Mouse (Mus musculus) olfactory bulb, adult 2 months (tissue): ENCODE data around the gene Ntm. TPM values are rescaled to one million over a fixed set of nuclear protein-coding genes. Genes with fewer than 3 reads are reported as not detected.

ENCODE experiments used
- H3K27ac ChIP-seq: fragments of 200-500 bp; 2 replicates; pipeline ENCODE4 v1.5.1; 2012; ENCODE audit warnings: low read depth, low read length; ENCODE audit not compliant: insufficient read depth
- H3K4me1 ChIP-seq: fragments of 200-500 bp; 2 replicates; pipeline ENCODE4 v1.6.1; 2012; ENCODE audit warnings: low read length; ENCODE audit not compliant: control insufficient read depth, insufficient read depth
- H3K4me3 ChIP-seq: fragments of 200-500 bp; 2 replicates; pipeline ENCODE4 v1.5.1; 2012; ENCODE audit warnings: mild to moderate bottlenecking, low read depth, low read length, moderate library complexity; ENCODE audit not compliant: insufficient read depth
- CTCF ChIP-seq: fragments of 200-500 bp; IDR thresholded peaks from 2 replicates; pipeline ENCODE4 v1.5.1; 2012; ENCODE audit warnings: low read depth, mild to moderate bottlenecking, low read length, moderate library complexity; ENCODE audit not compliant: insufficient read depth
- POLR2A ChIP-seq: fragments of 200-500 bp; IDR thresholded peaks from 2 replicates; pipeline ENCODE4 v1.6.1; 2012; ENCODE audit warnings: mild to moderate bottlenecking, low read depth, low read length, moderate library complexity; ENCODE audit not compliant: insufficient read depth
- WGBS: fragments of 180-500 bp; shearing (Covaris S2); methylation state at CpG from one replicate; pipeline ENCODE4 v1.1.7; 2018; 5-methylcytosine and 5-hydroxymethylcytosine counted together
- polyA plus RNA-seq: library from polyadenylated mRNA; stranded (reverse); fragments of >200 nt; gene quantifications from 2 replicates; pipeline ENCODE4 v1.2.4, GENCODE M21; 2012; ENCODE audit warnings: low replicate concordance; ENCODE audit not compliant: missing spikeins, insufficient read depth, insufficient read length

Gene Ntm
- polyA plus RNA-seq, 1 experiment: not detected

DNA sequence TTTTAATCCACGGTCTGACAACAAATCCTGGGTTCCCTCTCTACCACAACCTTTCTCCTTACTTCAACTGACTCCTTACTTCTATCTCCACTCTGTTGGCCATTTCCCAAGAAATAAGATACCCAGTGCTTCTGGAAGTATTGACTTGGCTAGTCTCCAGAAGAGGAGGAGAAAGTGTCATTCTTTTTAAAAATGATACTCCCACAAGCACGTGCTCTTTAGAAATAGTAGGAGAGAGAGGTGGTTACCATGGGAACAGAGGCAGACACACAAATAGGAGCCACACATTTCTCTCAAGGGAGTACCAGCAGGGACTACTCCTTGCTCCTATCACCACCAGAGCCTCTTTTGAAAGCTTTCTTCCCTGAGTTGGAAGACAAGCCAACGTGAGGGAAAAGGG lies 645.3 kb downstream of the Ntm start:
- Histone ChIP-seq H3K4me1 (peaks cover 24% of the 10 kb centered on the region), H3K4me3 (no peak overlapping the region), H3K27ac (peak overlapping the region; percentile 78)
- no peak for TF ChIP-seq CTCF
- no peak for TF ChIP-seq POLR2A
- WGBS: 10% methylated on average over 3 of the region's 3 CpGs

DNA sequence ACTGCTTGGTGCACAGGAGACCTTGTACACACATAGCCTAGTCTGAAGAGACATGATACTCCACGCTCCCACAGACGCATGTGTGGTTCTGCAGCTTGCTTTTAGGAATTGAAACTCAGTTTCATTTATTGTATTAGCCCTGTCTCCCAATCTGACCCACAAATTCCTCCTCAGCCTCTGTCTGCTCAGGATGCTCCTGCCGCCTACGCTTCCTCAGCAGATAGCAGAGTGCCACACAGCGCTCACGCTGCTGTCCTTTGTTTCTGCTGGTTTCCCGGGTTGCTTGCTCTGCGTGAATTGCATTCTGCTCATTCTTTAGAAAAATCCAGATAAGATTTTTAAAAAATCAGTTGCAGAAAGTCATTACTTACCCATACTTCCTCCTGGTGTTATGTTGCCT lies 647.1 kb downstream of the Ntm start:
- Histone ChIP-seq H3K4me3 (no peak overlapping the region), H3K27ac (peak overlapping the region; percentile 65), H3K4me1 (peaks cover 24% of the 10 kb centered on the region)
- WGBS: 15% methylated on average over 8 of the region's 8 CpGs
- TF ChIP-seq POLR2A (no peak), CTCF (no peak)

DNA sequence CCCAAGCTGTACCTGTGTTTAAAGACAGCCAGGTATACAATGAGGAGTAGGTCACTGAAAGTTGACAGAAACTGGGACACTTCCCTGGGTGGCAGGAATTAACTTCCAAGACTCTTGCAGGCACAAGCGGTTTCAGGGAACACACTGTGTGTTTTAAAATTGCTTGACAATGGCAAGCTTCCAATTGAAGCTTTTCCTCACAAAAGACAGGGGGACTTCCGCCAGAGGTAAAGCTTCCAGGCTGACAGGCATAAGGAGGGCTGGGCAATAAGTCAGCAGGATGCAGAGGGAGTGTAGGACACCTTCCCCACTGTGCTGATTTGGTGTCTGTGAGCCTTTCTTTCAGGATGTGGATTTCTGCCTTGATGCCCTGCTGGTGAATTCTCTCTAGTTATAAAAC lies 656.0 kb downstream of the Ntm start:
- TF ChIP-seq CTCF (no peak), POLR2A (no peak)
- H3K4me3 ChIP-seq: no peak overlapping the region
- H3K27ac ChIP-seq: no peak overlapping the region
- H3K4me1 ChIP-seq: no peaks in the 10 kb centered on the region
- 42% methylated on average over 2 of the region's 2 CpGs for WGBS

DNA sequence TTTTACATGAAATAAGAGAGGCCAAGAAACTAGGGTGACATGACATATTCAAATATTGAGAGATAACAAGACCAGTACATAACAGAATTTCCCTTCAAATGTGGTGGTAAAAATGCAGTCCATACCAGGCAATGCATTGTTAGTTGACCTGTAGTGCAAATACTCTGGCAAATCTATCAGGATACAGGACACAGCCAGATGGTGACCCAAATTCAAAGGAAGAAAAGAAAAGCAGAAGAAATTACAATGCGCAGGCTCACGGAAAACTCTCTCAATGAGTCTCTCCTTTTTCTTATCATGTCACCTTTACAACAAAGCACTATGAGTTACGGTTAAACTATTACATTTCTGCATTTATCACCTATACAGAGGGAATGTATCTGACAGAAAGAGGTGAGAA lies 664.6 kb downstream of the Ntm start:
- 85% methylated on average over 3 of the region's 3 CpGs for WGBS
- Histone ChIP-seq H3K4me1 (peaks cover 4% of the 10 kb centered on the region), H3K27ac (no peak overlapping the region), H3K4me3 (no peak overlapping the region)
- TF ChIP-seq POLR2A (no peak), CTCF (no peak)

DNA sequence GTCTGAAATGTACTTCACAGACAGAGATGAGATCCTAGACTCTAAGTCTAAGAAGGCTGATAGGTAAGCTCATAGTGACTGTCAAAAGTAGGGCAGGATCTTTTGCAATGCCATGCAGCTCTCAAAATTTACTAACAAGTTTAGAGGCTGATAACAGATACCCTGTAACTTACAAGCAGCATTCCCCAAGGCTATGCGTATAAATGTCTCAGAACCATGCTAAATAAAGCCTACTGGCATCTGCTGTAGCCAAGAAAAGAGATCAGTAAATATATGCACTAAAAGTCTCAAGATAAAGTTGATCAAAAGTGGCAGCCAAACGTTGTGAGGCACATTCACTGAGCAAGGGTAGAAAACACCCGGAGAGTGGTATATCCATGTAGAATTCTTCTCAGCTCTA lies 666.2 kb downstream of the Ntm start:
- Histone ChIP-seq H3K4me1 (peaks cover 4% of the 10 kb centered on the region), H3K27ac (no peak overlapping the region), H3K4me3 (no peak overlapping the region)
- WGBS: 69% methylated on average over 3 of the region's 3 CpGs
- TF ChIP-seq CTCF (no peak), POLR2A (no peak)

DNA sequence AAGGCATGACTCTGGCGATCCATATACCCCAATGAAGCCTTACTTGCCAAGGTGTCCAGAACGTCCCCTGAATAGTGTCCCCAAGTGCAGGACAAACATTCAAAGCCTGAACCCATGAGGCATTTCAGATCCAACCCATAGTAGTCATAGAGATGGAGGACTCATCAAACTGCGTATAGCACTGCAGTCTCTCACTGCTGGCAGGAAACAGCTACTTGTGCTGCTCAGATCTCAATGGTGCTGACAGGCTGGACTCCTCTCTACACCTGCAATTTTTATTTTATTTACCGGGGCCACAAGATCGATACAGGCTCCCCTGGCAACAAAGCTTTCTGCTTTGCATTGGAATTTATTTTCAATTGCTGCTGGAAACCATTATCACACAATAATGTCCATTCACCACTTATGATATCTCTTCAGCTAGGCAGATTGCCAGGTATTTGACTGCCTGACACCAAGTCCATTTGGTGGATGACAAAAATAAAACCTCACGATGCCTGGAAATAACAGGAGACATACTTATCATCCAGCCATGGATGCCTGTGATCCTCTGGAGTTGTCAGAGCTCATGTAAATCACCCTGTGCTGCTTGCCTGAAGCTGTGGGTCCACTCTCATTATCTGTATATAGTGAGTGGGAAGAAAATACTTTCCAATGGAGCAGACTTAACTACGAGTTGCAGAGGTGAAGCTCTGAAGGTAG lies 674.8 kb downstream of the Ntm start:
- H3K4me3 ChIP-seq: no peak overlapping the region
- H3K4me1 ChIP-seq: no peaks in the 10 kb centered on the region
- TF ChIP-seq POLR2A (no peak), CTCF (no peak)
- no peak overlapping the region for H3K27ac ChIP-seq
- WGBS: 85% methylated on average over 7 of the region's 7 CpGs

DNA sequence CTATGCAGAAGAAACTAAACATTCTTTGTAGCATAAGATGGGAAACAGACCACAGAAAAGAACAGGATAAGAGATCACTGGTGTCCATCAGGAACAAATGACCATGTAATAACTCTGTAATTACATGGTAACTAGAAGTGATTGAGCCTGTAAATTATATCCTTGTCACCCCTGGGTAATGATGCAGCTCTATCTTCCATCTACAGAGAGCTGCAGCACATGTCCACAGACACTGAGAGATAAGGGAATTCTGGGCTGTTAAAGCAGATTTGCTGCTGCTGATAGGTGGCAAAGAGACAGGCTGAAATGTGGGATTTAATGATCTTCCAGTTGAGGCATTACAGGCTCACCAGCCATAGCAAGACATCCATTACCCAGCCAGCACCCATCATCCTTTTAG lies 677.8 kb downstream of the Ntm start:
- H3K4me1 ChIP-seq: no peaks in the 10 kb centered on the region
- no peak overlapping the region for H3K27ac ChIP-seq
- TF ChIP-seq POLR2A: no peak
- no peak for TF ChIP-seq CTCF
- H3K4me3 ChIP-seq: no peak overlapping the region

DNA sequence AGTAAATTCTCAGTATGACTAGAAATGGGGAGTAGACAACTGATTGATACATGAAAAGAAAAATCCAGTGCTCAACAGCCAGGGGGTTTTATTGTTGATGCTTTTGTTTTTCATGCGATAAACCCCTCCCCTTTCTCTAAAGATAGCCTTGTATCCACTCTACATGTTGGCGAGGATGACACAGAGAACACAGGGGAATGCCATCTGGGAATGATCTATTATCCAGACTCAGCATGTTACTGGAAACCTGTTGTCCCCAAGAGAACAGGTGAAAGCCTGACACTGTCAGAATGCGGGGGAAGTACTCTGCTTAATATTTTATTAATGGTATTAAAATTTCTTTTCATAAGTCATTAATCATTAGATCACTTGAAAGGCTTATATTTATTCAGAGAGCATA lies 690.1 kb downstream of the Ntm start:
- Histone ChIP-seq H3K4me3 (no peak overlapping the region), H3K4me1 (peaks cover 11% of the 10 kb centered on the region), H3K27ac (no peak overlapping the region)
- TF ChIP-seq CTCF (no peak), POLR2A (no peak)
- 74% methylated on average over 3 of the region's 3 CpGs for WGBS

DNA sequence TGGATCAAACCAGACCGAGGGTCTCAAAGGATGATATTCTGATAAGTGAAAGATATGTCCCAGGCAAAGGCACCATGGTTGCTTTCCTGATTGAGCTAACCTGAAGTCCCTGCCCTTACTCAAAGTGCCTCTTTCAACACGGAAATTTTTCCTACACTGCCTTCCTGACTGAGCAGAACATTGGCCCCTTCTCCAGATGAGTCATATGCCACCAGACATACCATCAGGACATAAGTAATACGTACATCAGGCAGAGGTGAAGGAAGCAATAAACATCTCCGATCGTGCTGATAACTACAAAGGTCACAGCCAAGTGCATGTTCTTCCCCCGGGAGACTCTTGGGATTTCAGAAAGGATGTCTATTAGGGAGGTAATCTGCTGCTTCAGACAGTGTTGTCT lies 693.0 kb downstream of the Ntm start:
- Histone ChIP-seq H3K4me1 (peaks cover 14% of the 10 kb centered on the region), H3K4me3 (no peak overlapping the region), H3K27ac (peak overlapping the region; percentile 10)
- TF ChIP-seq POLR2A: no peak
- TF ChIP-seq CTCF: no peak
- WGBS: 55% methylated on average over 6 of the region's 6 CpGs

DNA sequence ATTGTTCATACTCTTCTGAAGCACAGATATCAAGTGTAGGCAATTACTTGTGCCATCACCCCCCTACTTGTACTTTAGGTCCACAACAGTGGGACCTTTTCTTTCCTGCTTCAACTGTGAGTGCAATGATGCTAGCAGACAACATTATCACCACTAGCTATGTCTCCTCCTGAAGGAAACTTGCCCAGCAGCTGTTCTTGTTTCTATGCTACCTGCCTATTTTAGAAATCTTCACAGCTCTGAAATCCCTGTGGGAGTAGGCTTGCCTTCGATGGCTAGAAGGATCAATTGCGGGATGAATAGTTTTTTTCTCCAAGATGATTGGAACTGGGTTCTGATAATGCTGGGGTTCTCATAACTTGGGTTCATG lies 693.7 kb downstream of the Ntm start:
- TF ChIP-seq CTCF (no peak), POLR2A (no peak)
- Histone ChIP-seq H3K4me1 (peaks cover 14% of the 10 kb centered on the region), H3K4me3 (no peak overlapping the region), H3K27ac (peak overlapping the region; percentile 47)
- 57% methylated on average over 2 of the region's 2 CpGs for WGBS
